Mouse (Mus musculus) C2C12 (cell line): ENCODE measurements around the gene Gm20388. TPM values are rescaled to one million over a fixed set of nuclear protein-coding genes. Genes with fewer than 3 reads are reported as not detected.
A peak's percentile ranks its signal among the peaks of the same experiment; 100 is the strongest.

Source experiments
- H3K27me3 ChIP-seq: one replicate; pipeline ENCODE4 v1.6.1; 2011; ENCODE audit not compliant: control insufficient read depth, insufficient read depth, insufficient read length
- H3K36me3 ChIP-seq: one replicate; pipeline ENCODE4 v1.6.1; 2011; ENCODE audit not compliant: control insufficient read depth, insufficient read depth
- H3K4me3 ChIP-seq: one replicate; pipeline ENCODE4 v1.5.1; 2011; ENCODE audit warnings: mild to moderate bottlenecking, control low read depth; ENCODE audit not compliant: poor library complexity, insufficient read depth, severe bottlenecking
- H3K79me2 ChIP-seq: one replicate; pipeline ENCODE4 v1.6.1; 2011; ENCODE audit not compliant: control insufficient read depth, insufficient read depth
- H3K79me3 ChIP-seq: one replicate; pipeline ENCODE4 v1.6.1; 2011; ENCODE audit warnings: low read depth, control low read depth
- H3ac ChIP-seq: one replicate; pipeline ENCODE3; 2011; ENCODE audit warnings: low read depth; ENCODE audit not compliant: control insufficient read depth, insufficient read length
- CEBPB ChIP-seq: IDR thresholded peaks from one replicate; pipeline ENCODE4 v1.6.1; 2011; ENCODE audit warnings: low read depth, mild to moderate bottlenecking, control low read depth, moderate library complexity
- CTCF ChIP-seq: IDR thresholded peaks from one replicate; pipeline ENCODE4 v1.5.1; 2011; ENCODE audit not compliant: control insufficient read depth, insufficient read depth, insufficient read length
- FOSL1 ChIP-seq: IDR thresholded peaks from one replicate; pipeline ENCODE4 v1.8.0; 2011; ENCODE audit warnings: mild to moderate bottlenecking, low read length; ENCODE audit not compliant: poor library complexity, insufficient read depth, severe bottlenecking
- MAX ChIP-seq: IDR thresholded peaks from one replicate; pipeline ENCODE4 v1.6.1; 2011; ENCODE audit warnings: mild to moderate bottlenecking, control low read depth
- MYOD1 ChIP-seq: IDR thresholded peaks from one replicate; pipeline ENCODE4 v1.6.1; 2011; ENCODE audit warnings: low read depth; ENCODE audit not compliant: control insufficient read depth, insufficient read length
- MYOG ChIP-seq: IDR thresholded peaks from one replicate; pipeline ENCODE4 v1.6.1; 2011; ENCODE audit not compliant: control insufficient read depth, insufficient read length; ENCODE audit errors: extremely low read depth
- USF1 ChIP-seq: IDR thresholded peaks from one replicate; pipeline ENCODE4 v1.6.1; 2011; ENCODE audit warnings: low read depth, mild to moderate bottlenecking, control low read depth, moderate library complexity
- polyA plus RNA-seq: library from polyadenylated mRNA; unstranded; fragments of >200 nt; fragmentation: generic; extraction: Trizol; gene quantifications from one replicate; pipeline ENCODE4 v1.2.1, GENCODE M21; 2012; ENCODE audit warnings: missing spikeins

The Gm20388 gene
- polyA plus RNA-seq, 1 experiment: 15.0 TPM

DNA sequence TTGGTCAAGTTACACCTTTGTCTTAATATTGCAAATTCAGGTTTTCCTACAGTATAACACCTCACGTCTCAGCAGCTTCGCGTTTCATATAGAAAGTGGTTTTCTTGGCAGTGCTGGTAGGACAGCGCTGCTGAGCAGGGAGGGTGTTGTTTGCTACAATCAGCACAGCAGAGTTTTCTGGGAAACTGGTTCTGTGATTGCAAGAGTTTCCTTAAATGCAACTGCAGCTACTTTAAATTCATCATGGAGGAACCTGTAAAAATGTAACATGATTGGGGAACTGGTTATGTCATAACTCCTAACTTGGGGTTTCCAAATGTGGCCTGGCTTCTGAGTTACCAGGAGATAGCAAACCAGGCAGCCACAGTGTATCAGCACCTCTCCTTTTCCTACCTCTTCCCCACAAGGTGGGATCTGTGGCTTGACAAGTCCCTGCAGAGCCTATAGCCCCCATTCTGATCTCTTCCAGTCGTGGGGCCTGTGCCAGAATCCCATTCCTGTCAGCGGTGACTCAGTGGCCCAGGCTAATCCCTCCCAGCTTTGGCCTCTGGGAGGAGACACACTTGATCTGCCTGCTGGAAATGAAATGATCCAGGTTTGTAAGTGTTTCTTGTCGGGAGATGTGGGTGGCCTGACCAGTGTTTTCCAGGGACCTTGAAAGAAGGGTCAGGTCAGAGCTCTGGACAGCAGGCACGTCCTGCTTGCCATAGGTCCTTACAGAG lies 2109.6 kb downstream of the Gm20388 start:
- Histone ChIP-seq H3ac (no peak overlapping the region), H3K36me3 (peaks cover 7% of the 10 kb centered on the region), H3K4me3 (no peak overlapping the region), H3K79me2 (no peaks in the 10 kb centered on the region), H3K27me3 (no peaks in the 10 kb centered on the region), H3K79me3 (no peaks in the 10 kb centered on the region)
- TF ChIP-seq MAX (no peak), CTCF (no peak), FOSL1 (no peak), MYOD1 (no peak), MYOG (no peak), CEBPB (no peak), USF1 (no peak)

DNA sequence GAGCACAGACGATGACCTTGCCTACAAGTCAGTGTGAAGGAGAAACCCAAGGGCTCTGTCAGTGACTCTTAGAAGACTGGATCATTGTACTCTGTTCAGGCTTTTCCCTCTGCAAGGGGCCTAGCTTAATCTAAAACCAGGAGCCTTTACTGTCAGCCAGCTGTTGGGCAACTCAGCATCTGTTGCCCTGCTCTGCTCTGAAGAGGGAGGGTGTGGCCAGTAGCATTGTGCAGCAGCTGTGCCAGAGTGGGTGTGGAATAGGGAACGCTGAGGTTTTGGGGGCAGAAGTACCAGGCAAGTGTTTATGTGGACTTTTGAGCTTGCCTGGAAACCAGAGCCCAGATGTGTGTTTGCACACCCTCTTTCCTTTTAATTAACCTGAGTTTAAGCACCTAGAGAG lies 2111.1 kb downstream of the Gm20388 start:
- Histone ChIP-seq H3K36me3 (peaks cover 20% of the 10 kb centered on the region), H3K79me3 (no peaks in the 10 kb centered on the region), H3K79me2 (no peaks in the 10 kb centered on the region), H3ac (no peak overlapping the region), H3K27me3 (no peaks in the 10 kb centered on the region), H3K4me3 (no peak overlapping the region)
- TF ChIP-seq CTCF (no peak), CEBPB (peak; percentile 28), FOSL1 (no peak), USF1 (no peak), MYOD1 (peak; percentile 73), MAX (no peak), MYOG (no peak)

DNA sequence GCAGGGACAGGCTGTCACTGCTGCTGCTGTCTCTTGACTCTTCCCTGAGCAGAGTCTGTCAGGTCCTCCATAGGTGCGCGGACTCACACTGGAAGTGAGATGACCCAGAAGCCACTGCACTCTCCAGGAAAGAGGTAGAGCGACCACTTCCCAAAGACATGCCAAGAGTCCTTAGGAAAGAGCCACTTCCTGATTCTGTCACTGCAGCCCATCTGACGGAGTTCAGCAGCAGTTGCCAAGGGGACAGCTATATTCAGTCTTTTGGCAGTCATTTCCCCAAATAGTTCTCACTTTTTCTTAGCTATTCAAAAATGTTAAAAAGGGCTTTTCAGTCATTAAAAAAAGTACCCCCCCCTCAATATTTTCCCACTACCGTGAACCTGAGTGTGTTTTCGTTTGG lies 2111.6 kb downstream of the Gm20388 start:
- no peaks in the 10 kb centered on the region for H3K79me2 ChIP-seq
- no peaks in the 10 kb centered on the region for H3K27me3 ChIP-seq
- H3K79me3 ChIP-seq: no peaks in the 10 kb centered on the region
- H3K4me3 ChIP-seq: no peak overlapping the region
- peaks cover 18% of the 10 kb centered on the region for H3K36me3 ChIP-seq
- TF ChIP-seq MYOD1: no peak
- no peak for TF ChIP-seq USF1
- TF ChIP-seq MYOG: no peak
- TF ChIP-seq CTCF: no peak
- no peak for TF ChIP-seq MAX
- TF ChIP-seq FOSL1: no peak
- TF ChIP-seq CEBPB: no peak
- no peak overlapping the region for H3ac ChIP-seq

GRCm38 (mm10) chr8:122022705-122023104 lies 2112.1 kb downstream of the Gm20388 start:
- no peaks in the 10 kb centered on the region for H3K79me3 ChIP-seq

GRCm38 (mm10) chr8:122025546-122025945 lies 2114.9 kb downstream of the Gm20388 start:
- Histone ChIP-seq H3K79me3 (no peaks in the 10 kb centered on the region), H3ac (no peak overlapping the region), H3K79me2 (no peaks in the 10 kb centered on the region), H3K4me3 (no peak overlapping the region), H3K27me3 (no peaks in the 10 kb centered on the region), H3K36me3 (peaks cover 17% of the 10 kb centered on the region)
- TF ChIP-seq FOSL1 (no peak), MYOG (no peak), CEBPB (no peak), MYOD1 (no peak), MAX (no peak), USF1 (no peak), CTCF (no peak)

More at GRCm38 (mm10) chr8:122022705-122023104, 2112.1 kb downstream of the Gm20388 start:
- no peak for TF ChIP-seq MYOD1
- no peak for TF ChIP-seq FOSL1
- no peak for TF ChIP-seq USF1
- TF ChIP-seq CTCF: no peak
- no peak for TF ChIP-seq CEBPB
- TF ChIP-seq MYOG: no peak
- TF ChIP-seq MAX: no peak
- Histone ChIP-seq H3K27me3 (no peaks in the 10 kb centered on the region), H3ac (no peak overlapping the region), H3K36me3 (peaks cover 17% of the 10 kb centered on the region), H3K4me3 (no peak overlapping the region), H3K79me2 (no peaks in the 10 kb centered on the region)

DNA sequence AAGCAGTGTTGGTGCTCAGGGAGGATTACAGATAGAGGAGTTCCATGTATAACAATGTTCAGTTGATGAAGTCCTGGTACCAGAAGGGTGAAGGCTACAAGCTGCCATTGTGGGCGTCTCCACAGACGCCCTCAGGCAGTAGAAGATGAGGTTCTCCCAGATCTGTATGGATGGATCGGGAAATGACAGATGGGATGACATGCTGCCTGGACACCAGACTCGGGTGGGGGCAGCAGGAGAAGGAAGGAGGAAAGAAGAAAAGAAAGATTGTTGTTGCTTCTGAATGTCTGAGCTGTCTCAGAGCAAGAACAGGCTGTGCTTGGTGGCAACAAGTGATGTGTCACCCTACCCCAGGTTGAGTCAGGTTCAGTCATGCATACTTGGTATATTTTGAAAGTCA lies 2117.5 kb downstream of the Gm20388 start:
- Histone ChIP-seq H3K27me3 (no peaks in the 10 kb centered on the region), H3K4me3 (no peak overlapping the region), H3K36me3 (peaks cover 13% of the 10 kb centered on the region), H3ac (no peak overlapping the region), H3K79me3 (no peaks in the 10 kb centered on the region), H3K79me2 (no peaks in the 10 kb centered on the region)
- TF ChIP-seq FOSL1 (no peak), USF1 (peak; percentile 10)
